Mouse (Mus musculus) brown adipose tissue, adult 24 weeks (tissue): ENCODE data around the gene Atp11a. TPM values are rescaled to one million over a fixed set of nuclear protein-coding genes. Genes with fewer than 3 reads are reported as not detected.

Experiments
- H3K27ac ChIP-seq: fragments of 200-500 bp; replicated peaks from 2 replicates; pipeline ENCODE4 v1.5.1; 2012; ENCODE audit warnings: low read depth, mild to moderate bottlenecking, low read length
- H3K4me1 ChIP-seq: fragments of 200-500 bp; 2 replicates; pipeline ENCODE4 v1.6.1; 2012; ENCODE audit warnings: low read length, mixed read lengths; ENCODE audit not compliant: control insufficient read depth, insufficient read depth, insufficient read length
- H3K4me3 ChIP-seq: fragments of 200-500 bp; 2 replicates; pipeline ENCODE4 v1.5.1; 2012; ENCODE audit warnings: low read depth, mild to moderate bottlenecking, low read length, moderate library complexity; ENCODE audit not compliant: insufficient read depth
- polyA plus RNA-seq: library from polyadenylated mRNA; stranded (reverse); fragments of >200 nt; gene quantifications from 2 replicates; pipeline ENCODE4 v1.2.4, GENCODE M21; 2012; ENCODE audit not compliant: missing spikeins, insufficient read depth, insufficient read length

Gene Atp11a
- polyA plus RNA-seq, 1 experiment: 7.4 TPM

GRCm38 (mm10) chr8:12915187-12916006, 158.6 kb downstream of the Atp11a start:
- Histone ChIP-seq H3K4me1 (peaks cover 15% of the 10 kb centered on the region), H3K27ac (no peak overlapping the region), H3K4me3 (no peak overlapping the region)

GRCm38 (mm10) chr8:12916156-12916900, 159.5 kb downstream of the Atp11a start:
- no peak overlapping the region for H3K4me3 ChIP-seq
- peaks cover 15% of the 10 kb centered on the region for H3K4me1 ChIP-seq
- H3K27ac ChIP-seq: no peak overlapping the region

- Histone ChIP-seq H3K4me1 (peaks cover 15% of the 10 kb centered on the region), H3K27ac (no peak overlapping the region), H3K4me3 (no peak overlapping the region)
Observed at GRCm38 (mm10) chr8:12917029-12917428, 160.2 kb downstream of the Atp11a start.

GRCm38 (mm10) chr8:12917831-12918230, 161.0 kb downstream of the Atp11a start:
- peaks cover 15% of the 10 kb centered on the region for H3K4me1 ChIP-seq
- H3K27ac ChIP-seq: no peak overlapping the region
- no peak overlapping the region for H3K4me3 ChIP-seq

Other genes starting within 250 kb of the Atp11a start
- not detected in 2 replicates for gene Spaca7, start 184.0 kb upstream of the Atp11a start, polyA plus RNA-seq
- 11.0 and 21.8 TPM in 2 replicates for gene Tubgcp3, start 84.8 kb upstream of the Atp11a start, polyA plus RNA-seq
- 7.2 and 10.0 TPM in 2 replicates for gene Mcf2l, start 116.8 kb downstream of the Atp11a start, polyA plus RNA-seq